Mouse (Mus musculus) heart, postnatal 0 days (tissue): ENCODE results near the gene Fcamr. TPM values are rescaled to one million over a fixed set of nuclear protein-coding genes. Genes with fewer than 3 reads are reported as not detected.

Experiments
- ATAC-seq: fragments of 200-750 bp; cut with Nextera tagmentation; 2 replicates; pipeline ENCODE4 v1.8.0; 2017; ENCODE audit warnings: low read depth, moderate number of reproducible peaks, moderate library complexity; ENCODE audit not compliant: insufficient read depth
- DNase-seq: peaks from one replicate; pipeline ENCODE4 v3.0.0-alpha.2; 2016; ENCODE audit warnings: low spot score
- H3K27ac ChIP-seq: fragments of 300-500 bp; sonication (generic); 2 replicates; pipeline ENCODE4 v1.5.1; 2014; ENCODE audit warnings: low read depth, mild to moderate bottlenecking
- H3K27me3 ChIP-seq: fragments of 300-500 bp; sonication (generic); 2 replicates; pipeline ENCODE4 v1.6.1; 2014; ENCODE audit warnings: low read length, mixed read lengths; ENCODE audit not compliant: control insufficient read depth, insufficient read depth
- H3K36me3 ChIP-seq: fragments of 300-500 bp; sonication (generic); replicated peaks from 2 replicates; pipeline ENCODE4 v1.6.1; 2014; ENCODE audit warnings: low read length, mixed read lengths; ENCODE audit not compliant: control insufficient read depth, insufficient read depth
- H3K4me1 ChIP-seq: fragments of 300-500 bp; sonication (generic); 2 replicates; pipeline ENCODE4 v1.6.1; 2014; ENCODE audit warnings: antibody characterized with exemption; ENCODE audit not compliant: control insufficient read depth, insufficient read depth
- H3K4me2 ChIP-seq: fragments of 300-500 bp; sonication (generic); 2 replicates; pipeline ENCODE4 v1.6.1; 2014; ENCODE audit warnings: low read depth, mild to moderate bottlenecking, low read length, moderate library complexity
- H3K4me3 ChIP-seq: fragments of 300-500 bp; sonication (generic); 2 replicates; pipeline ENCODE4 v1.5.1; 2014; ENCODE audit warnings: low read depth, low read length
- H3K9ac ChIP-seq: fragments of 300-500 bp; sonication (generic); replicated peaks from 2 replicates; pipeline ENCODE4 v1.6.1; 2014; ENCODE audit warnings: low read depth, low read length, mixed read lengths
- H3K9me3 ChIP-seq: fragments of 300-500 bp; sonication (generic); replicated peaks from 2 replicates; pipeline ENCODE4 v1.6.1; 2016; ENCODE audit warnings: low read length; ENCODE audit not compliant: control insufficient read depth
- CTCF ChIP-seq: IDR thresholded peaks from 2 replicates; pipeline ENCODE4 v1.5.1; 2016; ENCODE audit warnings: antibody characterized with exemption, control low read depth, low read depth
- EP300 ChIP-seq: IDR thresholded peaks from 2 replicates; pipeline ENCODE4 v1.6.1; 2016; ENCODE audit warnings: antibody characterized with exemption, low read depth
- WGBS: fragments of 180-500 bp; shearing (Covaris S2); extraction: QIAGEN DNeasy Blood & Tissue Kit; methylation state at CpG from one replicate; pipeline ENCODE4 v1.1.7; 2014; 5-methylcytosine and 5-hydroxymethylcytosine counted together
- polyA plus RNA-seq: library from polyadenylated mRNA; unstranded; fragments of >200 nt; fragmentation: Nextera tagmentation; extraction: Ambion mirVana; gene quantifications from 2 replicates; pipeline ENCODE4 v1.2.1, GENCODE M21; 2015
- total RNA-seq: library from RNA; depleted of rRNA; stranded (reverse); fragments of >200 nt; gene quantifications from 2 replicates; pipeline ENCODE4 v1.2.3, GENCODE M21; 2014; ENCODE audit warnings: low replicate concordance

Gene Fcamr
- total and polyA plus RNA-seq, 2 experiments from 2014 or later = 0.15 to 2.8 TPM

DNA sequence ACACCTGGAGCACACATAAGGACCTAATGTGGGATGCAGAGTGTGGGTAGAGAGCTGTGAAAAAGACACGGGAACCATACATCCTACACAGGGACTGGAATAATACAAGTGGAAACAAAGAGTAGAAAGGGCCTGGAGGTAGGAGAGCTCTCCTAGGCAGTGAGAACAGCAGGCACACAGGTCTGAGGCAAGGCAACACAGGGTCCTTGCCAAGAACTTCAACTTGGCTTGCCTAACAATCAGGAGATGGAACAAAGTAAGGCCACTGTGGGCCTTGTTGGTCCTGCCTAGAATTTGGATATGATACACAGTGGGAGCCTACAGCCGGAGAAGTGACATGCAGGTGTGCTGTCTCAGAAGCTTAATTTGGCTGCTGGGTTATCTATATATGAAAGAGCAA, 30.8 kb upstream of the Fcamr start:
- Histone ChIP-seq H3K27ac (no peak overlapping the region), H3K36me3 (no peaks in the 10 kb centered on the region), H3K4me1 (no peaks in the 10 kb centered on the region), H3K27me3 (no peaks in the 10 kb centered on the region), H3K9ac (no peak overlapping the region), H3K9me3 (no peaks in the 10 kb centered on the region), H3K4me2 (no peak overlapping the region), H3K4me3 (no peak overlapping the region)
- TF ChIP-seq EP300 = no peak
- no peak for TF ChIP-seq CTCF
- no peak for DNase-seq
- 70% methylated on average over 2 of the region's 2 CpGs for WGBS
- no peak for ATAC-seq

GRCm38 (mm10) chr1:130770487-130770886, 30.2 kb upstream of the Fcamr start:
- no peak for TF ChIP-seq CTCF
- no peak for TF ChIP-seq EP300
- no peak overlapping the region for H3K4me2 ChIP-seq

DNA sequence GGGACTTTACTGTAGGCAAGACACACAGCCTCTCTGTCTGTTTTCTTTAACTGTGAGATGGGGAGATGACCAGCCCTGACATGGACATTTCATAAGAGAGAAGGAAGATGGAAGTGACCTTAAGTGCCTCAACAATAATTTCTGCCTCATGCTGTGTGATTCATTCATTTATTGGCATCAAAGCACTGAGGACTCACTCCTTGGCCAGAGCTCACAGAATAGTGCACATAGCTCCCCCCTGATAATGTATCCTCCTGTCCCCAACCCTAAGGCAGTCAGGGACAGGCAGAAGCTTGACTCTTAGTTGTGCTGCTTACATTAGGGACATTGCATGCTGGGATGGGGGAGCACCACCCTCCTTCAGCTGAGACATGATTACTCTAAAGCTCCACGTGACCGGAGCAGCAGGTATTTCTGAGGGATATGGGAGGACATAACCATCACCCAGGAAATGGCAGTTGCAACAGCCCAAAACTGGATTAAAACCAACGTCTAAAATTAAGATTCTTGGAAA, 29.7 kb upstream of the Fcamr start:
- H3K4me2 ChIP-seq = no peak overlapping the region
- no peak for TF ChIP-seq EP300
- no peak for TF ChIP-seq CTCF
- 71% methylated on average over 3 of the region's 3 CpGs for WGBS
- ATAC-seq (no peak), DNase-seq (no peak)
- no peak overlapping the region for H3K4me3 ChIP-seq
- no peaks in the 10 kb centered on the region for H3K4me1 ChIP-seq
- H3K36me3 ChIP-seq = no peaks in the 10 kb centered on the region
- no peak overlapping the region for H3K9ac ChIP-seq
- H3K27ac ChIP-seq = no peak overlapping the region
- no peaks in the 10 kb centered on the region for H3K9me3 ChIP-seq
- H3K27me3 ChIP-seq = no peaks in the 10 kb centered on the region

More at GRCm38 (mm10) chr1:130770487-130770886, 30.2 kb upstream of the Fcamr start:
- ATAC-seq = no peak
- WGBS = 79% methylated on average over 4 of the region's 4 CpGs
- Histone ChIP-seq H3K27me3 (no peaks in the 10 kb centered on the region), H3K4me1 (no peaks in the 10 kb centered on the region), H3K9ac (no peak overlapping the region), H3K9me3 (no peaks in the 10 kb centered on the region), H3K27ac (no peak overlapping the region), H3K36me3 (no peaks in the 10 kb centered on the region), H3K4me3 (no peak overlapping the region)
- DNase-seq = no peak

DNA sequence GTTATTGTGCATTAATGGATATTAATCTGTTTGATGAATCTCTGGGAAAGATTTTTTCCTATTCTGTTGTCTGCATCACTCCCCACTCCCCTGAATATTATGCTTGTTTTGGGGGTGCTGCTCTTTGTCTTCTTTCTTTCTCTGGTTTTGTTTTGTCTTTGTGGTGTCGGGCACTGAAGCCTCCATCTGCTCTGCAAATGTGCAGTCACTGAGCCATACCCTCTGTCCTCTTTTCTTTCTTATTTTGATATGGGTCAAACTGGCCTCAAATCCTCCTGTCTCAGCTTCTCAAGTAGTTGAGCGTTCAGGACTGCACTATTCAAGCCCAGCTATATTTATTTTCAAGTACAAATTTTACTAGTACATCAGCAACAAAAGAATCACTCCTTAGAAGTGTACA, 25.5 kb upstream of the Fcamr start:
- Histone ChIP-seq H3K27me3 (no peaks in the 10 kb centered on the region), H3K27ac (no peak overlapping the region), H3K4me1 (no peaks in the 10 kb centered on the region), H3K4me3 (no peak overlapping the region), H3K4me2 (no peak overlapping the region), H3K9ac (no peak overlapping the region), H3K36me3 (no peaks in the 10 kb centered on the region), H3K9me3 (no peaks in the 10 kb centered on the region)
- DNase-seq (no peak), ATAC-seq (no peak)
- TF ChIP-seq EP300 = no peak
- TF ChIP-seq CTCF = no peak
- 65% methylated on average over 2 of the region's 2 CpGs for WGBS

- H3K27me3 ChIP-seq = no peaks in the 10 kb centered on the region
- no peak overlapping the region for H3K4me3 ChIP-seq
- TF ChIP-seq CTCF = no peak
- no peak for TF ChIP-seq EP300
- H3K27ac ChIP-seq = no peak overlapping the region
- H3K4me2 ChIP-seq = no peak overlapping the region
- no peaks in the 10 kb centered on the region for H3K4me1 ChIP-seq
- no peak overlapping the region for H3K9ac ChIP-seq
- ATAC-seq = no peak
- H3K9me3 ChIP-seq = no peaks in the 10 kb centered on the region
- 64% methylated on average over 7 of the region's 7 CpGs for WGBS
- H3K36me3 ChIP-seq = no peaks in the 10 kb centered on the region
- DNase-seq = no peak
Observed at GRCm38 (mm10) chr1:130775691-130776331, 24.9 kb upstream of the Fcamr start.

- H3K36me3 ChIP-seq = no peaks in the 10 kb centered on the region
- no peak overlapping the region for H3K4me3 ChIP-seq
- TF ChIP-seq EP300 (no peak), CTCF (peak; percentile 43)
- WGBS = 58% methylated on average over 1 of the region's 1 CpGs
- H3K4me1 ChIP-seq = no peaks in the 10 kb centered on the region
- no peak overlapping the region for H3K9ac ChIP-seq
- H3K4me2 ChIP-seq = no peak overlapping the region
- H3K27ac ChIP-seq = no peak overlapping the region
- no peaks in the 10 kb centered on the region for H3K27me3 ChIP-seq
- ATAC-seq = no peak
- no peaks in the 10 kb centered on the region for H3K9me3 ChIP-seq
- no peak for DNase-seq
Observed at GRCm38 (mm10) chr1:130776645-130777044, 24.1 kb upstream of the Fcamr start.
